Mouse (Mus musculus) lung, postnatal 4 days (tissue): ENCODE results near the gene Faim2.

Experiments
- DNase-seq, 2 experiments: peaks; one replicate each; pipeline ENCODE4 v3.0.0; 2021

Faim2 gene

GRCm38 (mm10) chr15:99457606-99458401, 70.2 kb downstream of the Faim2 start, which contains the start of gene Nckap5l:
TSS of gene Nckap5l (minus strand) at chr15:99457748.
- peak; percentile 95 for DNase-seq

- peak; percentile 75 to 81 for DNase-seq
Observed at GRCm38 (mm10) chr15:99456963-99457605, 70.9 kb downstream of the Faim2 start.

- peak in 1 of 2 experiments; percentile 48 for DNase-seq
Observed at GRCm38 (mm10) chr15:99456338-99456962, 71.5 kb downstream of the Faim2 start.

GRCm38 (mm10) chr15:99455415-99455814, 72.5 kb downstream of the Faim2 start:
- no peak for DNase-seq

GRCm38 (mm10) chr15:99454585-99455279, 73.2 kb downstream of the Faim2 start:
- no peak for DNase-seq

- peak; percentile 41 to 71 for DNase-seq
Observed at GRCm38 (mm10) chr15:99453153-99453900, 74.6 kb downstream of the Faim2 start.

GRCm38 (mm10) chr15:99449751-99450280, 78.1 kb downstream of the Faim2 start:
- DNase-seq, result no peak

GRCm38 (mm10) chr15:99449131-99449750, 78.7 kb downstream of the Faim2 start:
- peak; percentile 62 to 75 for DNase-seq
